Mouse (Mus musculus): ENCODE results near the gene Elmo1. TPM values are rescaled to one million over a fixed set of nuclear protein-coding genes. Genes with fewer than 3 reads are reported as not detected.

The Elmo1 gene
- polyA plus RNA-seq, 1 experiment, result 0.40 TPM

DNA sequence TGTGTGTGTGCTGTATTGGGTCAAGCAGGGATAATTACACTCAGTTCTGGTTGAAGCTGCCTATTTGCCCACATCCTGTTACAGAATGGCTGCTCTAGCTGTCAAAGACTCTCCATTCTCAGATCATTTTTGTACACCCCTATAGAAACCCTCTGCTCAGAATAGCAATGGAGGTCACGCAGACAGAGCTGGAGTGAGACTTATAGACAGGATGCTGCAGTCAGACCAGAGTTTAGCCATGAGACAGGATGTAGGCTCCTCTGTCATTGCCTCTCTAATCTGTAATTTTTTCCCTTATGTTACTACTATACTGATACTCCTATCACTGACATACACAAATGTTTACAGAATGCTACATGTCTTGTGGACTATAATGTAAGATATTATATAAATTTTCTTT, 391.4 kb downstream of the Elmo1 start:
- TF ChIP-seq MAX (IDR thresholded peaks at IDR 0.05; ENCODE audit: low read depth) (no peak), REST (IDR thresholded peaks at IDR 0.05; ENCODE audit: insufficient read depth, insufficient read length) (no peak), USF1 (IDR thresholded peaks at IDR 0.05; ENCODE audit: low read depth) (no peak), E2F4 (IDR thresholded peaks at IDR 0.05; ENCODE audit: insufficient read depth) (no peak), CEBPB (IDR thresholded peaks at IDR 0.05; ENCODE audit: insufficient read depth, poor library complexity, severe bottlenecking) (no peak), MYOG (IDR thresholded peaks at IDR 0.05; ENCODE audit: control insufficient read depth in 1 of 3, insufficient read depth in 1 of 3, insufficient read length in 2 of 3, low read depth in 2 of 3) (no peak), MYOD1 (IDR thresholded peaks at IDR 0.05; ENCODE audit: control insufficient read depth in 1 of 3, insufficient read length in 2 of 3, low read depth in 2 of 3) (no peak), POLR2AphosphoS2 (IDR thresholded peaks at IDR 0.05; ENCODE audit: insufficient read length, low read depth) (no peak)
- Histone ChIP-seq H3K79me2 (ENCODE audit: control insufficient read depth, insufficient read depth) (no peaks in the 10 kb centered on the region), H3ac (ENCODE audit: control insufficient read depth, insufficient read length) (no peak overlapping the region)

DNA sequence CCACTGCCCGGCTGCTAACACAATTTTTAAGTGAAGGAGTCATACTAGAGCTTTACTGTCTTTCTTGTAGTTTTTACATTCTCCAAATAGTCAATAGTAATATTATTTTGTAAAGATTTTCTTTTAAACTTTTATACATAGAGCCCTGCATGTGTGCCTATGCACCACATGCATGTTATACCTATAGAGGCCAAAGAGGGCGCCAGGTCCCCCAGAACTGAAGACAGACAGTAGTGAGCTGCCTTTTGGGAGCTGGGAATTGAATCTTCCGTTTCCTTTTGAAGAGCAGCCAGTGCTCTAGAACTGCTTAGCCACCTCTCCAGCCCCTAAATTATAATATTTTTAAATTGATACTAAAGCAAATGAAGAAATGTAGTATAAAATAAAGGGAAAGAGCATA, 398.7 kb downstream of the Elmo1 start:
- Histone ChIP-seq H3K4me3 (no peak overlapping the region), H3ac (ENCODE audit: control insufficient read depth, insufficient read length) (no peak overlapping the region), H3K36me3 (ENCODE audit: control insufficient read depth, insufficient read depth) (no peaks in the 10 kb centered on the region), H3K4me2 (ENCODE audit: low read depth) (no peak overlapping the region), H3K79me2 (ENCODE audit: control insufficient read depth, insufficient read depth) (no peaks in the 10 kb centered on the region), H3K27me3 (ENCODE audit: control insufficient read depth, insufficient read depth, insufficient read length) (no peaks in the 10 kb centered on the region)
- TF ChIP-seq TCF3 (IDR thresholded peaks at IDR 0.05; ENCODE audit: insufficient read length, low read depth) (no peak), CEBPB (IDR thresholded peaks at IDR 0.05; ENCODE audit: insufficient read depth, poor library complexity, severe bottlenecking) (no peak), REST (IDR thresholded peaks at IDR 0.05; ENCODE audit: insufficient read depth, insufficient read length) (no peak)

More for the DNA sequence above, 391.4 kb downstream of the Elmo1 start:
- Histone ChIP-seq H3K4me3 (no peak overlapping the region), H3K27me3 (ENCODE audit: control insufficient read depth, insufficient read depth, insufficient read length) (no peaks in the 10 kb centered on the region), H3K36me3 (ENCODE audit: control insufficient read depth, insufficient read depth) (no peaks in the 10 kb centered on the region), H3K4me2 (ENCODE audit: low read depth) (no peak overlapping the region)

DNA sequence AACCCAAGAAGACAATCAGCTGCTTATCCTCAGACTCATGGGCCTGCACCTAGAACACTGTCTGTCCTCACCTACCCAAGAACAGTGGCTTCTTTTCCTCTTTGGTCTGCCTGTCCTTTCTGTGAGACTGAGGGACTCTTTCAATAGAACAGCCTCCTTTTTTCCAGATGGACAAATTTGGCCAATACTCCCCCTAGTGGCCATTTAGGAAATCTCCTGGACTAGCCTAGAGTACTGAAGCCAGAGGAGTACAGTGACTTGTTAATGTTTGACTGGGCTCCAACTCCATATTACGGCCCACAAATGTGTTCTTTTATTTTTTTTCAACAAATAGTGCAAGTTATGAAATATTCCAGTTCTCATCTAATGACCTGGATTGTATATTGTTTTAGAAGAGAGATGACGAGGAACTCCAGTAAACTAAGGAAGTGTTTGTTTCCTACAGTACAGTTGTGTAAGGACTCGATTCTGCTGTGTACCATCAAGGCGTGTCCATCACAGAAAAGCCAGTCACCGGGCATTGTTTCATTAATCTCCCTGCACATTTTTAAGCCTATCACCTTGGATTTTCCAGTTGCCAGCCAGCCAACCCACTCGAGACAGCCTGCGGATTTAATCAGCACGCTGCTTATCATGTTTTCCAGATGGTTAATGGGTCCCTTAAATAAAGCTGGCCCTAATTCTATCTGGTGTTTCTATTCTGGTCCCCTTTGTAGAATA, 399.5 kb downstream of the Elmo1 start:
- Histone ChIP-seq H3K4me2 (ENCODE audit: low read depth) (no peak overlapping the region), H3K27me3 (ENCODE audit: control insufficient read depth, insufficient read depth, insufficient read length) (no peaks in the 10 kb centered on the region), H3ac (ENCODE audit: control insufficient read depth, insufficient read length) (no peak overlapping the region), H3K4me3 (no peak overlapping the region), H3K36me3 (ENCODE audit: control insufficient read depth, insufficient read depth) (no peaks in the 10 kb centered on the region), H3K79me2 (ENCODE audit: control insufficient read depth, insufficient read depth) (no peaks in the 10 kb centered on the region)
- TF ChIP-seq REST (IDR thresholded peaks at IDR 0.05; ENCODE audit: insufficient read depth, insufficient read length), result no peak
- TF ChIP-seq POLR2AphosphoS2 (IDR thresholded peaks at IDR 0.05; ENCODE audit: insufficient read length, low read depth), result no peak
- no peak for TF ChIP-seq POLR2A (IDR thresholded peaks at IDR 0.05; ENCODE audit: insufficient read length, low read depth)
- TF ChIP-seq TCF3 (IDR thresholded peaks at IDR 0.05; ENCODE audit: insufficient read length, low read depth), result no peak
- no peak for TF ChIP-seq SRF (IDR thresholded peaks at IDR 0.05; ENCODE audit: control insufficient read depth, insufficient read length, low read depth)
- TF ChIP-seq MYOD1 (IDR thresholded peaks at IDR 0.05; ENCODE audit: control insufficient read depth in 1 of 3, insufficient read length in 2 of 3, low read depth in 2 of 3), result no peak
- no peak for TF ChIP-seq E2F4 (IDR thresholded peaks at IDR 0.05; ENCODE audit: insufficient read depth)
- no peak for TF ChIP-seq USF1 (IDR thresholded peaks at IDR 0.05; ENCODE audit: low read depth)
- TF ChIP-seq MAX (IDR thresholded peaks at IDR 0.05; ENCODE audit: low read depth), result no peak
- no peak for TF ChIP-seq MYOG (IDR thresholded peaks at IDR 0.05; ENCODE audit: control insufficient read depth in 1 of 3, insufficient read depth in 1 of 3, insufficient read length in 2 of 3, low read depth in 2 of 3)
- no peak for TF ChIP-seq CEBPB (IDR thresholded peaks at IDR 0.05; ENCODE audit: insufficient read depth, poor library complexity, severe bottlenecking)
- no peak for TF ChIP-seq TCF12 (IDR thresholded peaks at IDR 0.05; ENCODE audit: insufficient read depth, poor library complexity, severe bottlenecking)

DNA sequence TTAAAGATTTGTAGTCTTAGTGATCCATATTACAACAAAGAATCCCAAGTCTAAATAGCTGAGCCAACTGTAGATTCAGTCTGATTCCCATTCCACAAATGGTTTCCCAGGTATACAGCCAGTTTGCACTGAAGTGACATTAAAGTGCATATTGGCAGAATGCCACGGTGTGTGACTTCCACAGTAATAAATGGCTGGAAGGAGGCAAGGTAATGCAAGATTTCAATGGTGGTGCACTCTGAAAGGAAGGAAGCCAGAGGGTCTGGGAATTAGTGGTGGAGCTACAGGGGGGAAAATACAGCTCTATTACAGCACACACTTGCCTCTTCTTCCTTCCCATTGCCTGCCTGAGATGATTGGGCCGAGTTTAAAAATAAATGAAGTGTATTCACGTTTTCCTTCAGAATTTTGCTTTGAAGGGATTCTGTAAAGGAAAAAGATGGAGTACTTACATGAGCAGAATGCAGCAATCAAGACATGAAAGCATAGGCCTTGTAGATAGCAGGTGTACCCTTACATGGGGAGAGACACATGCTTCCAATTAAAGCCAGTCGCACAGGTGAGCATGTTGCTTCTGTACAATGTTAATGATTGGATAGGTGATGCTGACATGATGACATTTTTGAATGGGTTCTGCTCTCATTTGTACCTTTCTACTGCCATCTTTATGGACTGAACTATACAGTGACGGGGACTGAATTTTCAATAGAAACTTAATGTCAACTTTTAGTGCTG, 400.6 kb downstream of the Elmo1 start:
- H3K4me3 ChIP-seq, result no peak overlapping the region
- no peak overlapping the region for H3K4me2 ChIP-seq (ENCODE audit: low read depth)
- no peak for TF ChIP-seq REST (IDR thresholded peaks at IDR 0.05; ENCODE audit: insufficient read depth, insufficient read length)
- no peak for TF ChIP-seq POLR2A (IDR thresholded peaks at IDR 0.05; ENCODE audit: insufficient read length, low read depth)
- TF ChIP-seq USF1 (IDR thresholded peaks at IDR 0.05; ENCODE audit: low read depth), result no peak
- no peak for TF ChIP-seq CEBPB (IDR thresholded peaks at IDR 0.05; ENCODE audit: insufficient read depth, poor library complexity, severe bottlenecking)
- TF ChIP-seq POLR2AphosphoS2 (IDR thresholded peaks at IDR 0.05; ENCODE audit: insufficient read length, low read depth), result no peak
- H3K79me2 ChIP-seq (ENCODE audit: control insufficient read depth, insufficient read depth), result no peaks in the 10 kb centered on the region
- H3ac ChIP-seq (ENCODE audit: control insufficient read depth, insufficient read length), result no peak overlapping the region
- H3K27me3 ChIP-seq (ENCODE audit: control insufficient read depth, insufficient read depth, insufficient read length), result no peaks in the 10 kb centered on the region
- no peaks in the 10 kb centered on the region for H3K36me3 ChIP-seq (ENCODE audit: control insufficient read depth, insufficient read depth)

DNA sequence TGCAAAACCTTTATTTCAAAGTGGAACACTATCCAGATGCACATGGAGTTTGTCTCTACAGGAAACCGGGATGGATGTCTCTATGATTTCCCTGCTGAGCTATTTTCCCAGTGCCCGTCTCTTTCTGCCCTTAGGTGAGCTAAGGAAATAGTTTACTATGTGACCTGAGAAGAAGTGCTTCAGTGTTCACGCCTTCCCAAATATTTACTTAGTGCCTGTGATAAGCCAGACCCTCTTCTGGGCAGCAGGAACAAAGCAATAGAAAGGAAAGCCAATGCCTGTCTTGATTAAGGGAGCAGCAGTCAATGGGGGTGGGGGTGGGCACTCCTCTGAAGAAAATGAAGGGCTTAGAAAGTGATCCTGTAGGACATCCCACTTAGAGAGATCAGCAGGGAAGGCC, 401.3 kb downstream of the Elmo1 start:
- Histone ChIP-seq H3K36me3 (ENCODE audit: control insufficient read depth, insufficient read depth) (no peaks in the 10 kb centered on the region), H3K79me2 (ENCODE audit: control insufficient read depth, insufficient read depth) (no peaks in the 10 kb centered on the region), H3K4me2 (ENCODE audit: low read depth) (no peak overlapping the region), H3K27me3 (ENCODE audit: control insufficient read depth, insufficient read depth, insufficient read length) (no peaks in the 10 kb centered on the region), H3K4me3 (no peak overlapping the region), H3ac (ENCODE audit: control insufficient read depth, insufficient read length) (no peak overlapping the region)
- TF ChIP-seq USF1 (IDR thresholded peaks at IDR 0.05; ENCODE audit: low read depth) (no peak), MYOG (IDR thresholded peaks at IDR 0.05; ENCODE audit: control insufficient read depth in 1 of 3, insufficient read depth in 1 of 3, insufficient read length in 2 of 3, low read depth in 2 of 3) (no peak), MYOD1 (IDR thresholded peaks at IDR 0.05; ENCODE audit: control insufficient read depth in 1 of 3, insufficient read length in 2 of 3, low read depth in 2 of 3) (no peak), REST (IDR thresholded peaks at IDR 0.05; ENCODE audit: insufficient read depth, insufficient read length) (no peak), SRF (IDR thresholded peaks at IDR 0.05; ENCODE audit: control insufficient read depth, insufficient read length, low read depth) (no peak), POLR2AphosphoS2 (IDR thresholded peaks at IDR 0.05; ENCODE audit: insufficient read length, low read depth) (no peak), TCF3 (IDR thresholded peaks at IDR 0.05; ENCODE audit: insufficient read length, low read depth) (no peak), POLR2A (IDR thresholded peaks at IDR 0.05; ENCODE audit: insufficient read length, low read depth) (no peak), MAX (IDR thresholded peaks at IDR 0.05; ENCODE audit: low read depth) (no peak), E2F4 (IDR thresholded peaks at IDR 0.05; ENCODE audit: insufficient read depth) (no peak), TCF12 (IDR thresholded peaks at IDR 0.05; ENCODE audit: insufficient read depth, poor library complexity, severe bottlenecking) (no peak), CEBPB (IDR thresholded peaks at IDR 0.05; ENCODE audit: insufficient read depth, poor library complexity, severe bottlenecking) (no peak)
